Mouse (Mus musculus): ENCODE measurements at regions not wholly inside any gene's neighbourhood (a gene's known extent, or its start where the extent isn't known, plus 50 kb on each side); places are given as distances from the start of the nearest gene placed in this dataset.

DNA sequence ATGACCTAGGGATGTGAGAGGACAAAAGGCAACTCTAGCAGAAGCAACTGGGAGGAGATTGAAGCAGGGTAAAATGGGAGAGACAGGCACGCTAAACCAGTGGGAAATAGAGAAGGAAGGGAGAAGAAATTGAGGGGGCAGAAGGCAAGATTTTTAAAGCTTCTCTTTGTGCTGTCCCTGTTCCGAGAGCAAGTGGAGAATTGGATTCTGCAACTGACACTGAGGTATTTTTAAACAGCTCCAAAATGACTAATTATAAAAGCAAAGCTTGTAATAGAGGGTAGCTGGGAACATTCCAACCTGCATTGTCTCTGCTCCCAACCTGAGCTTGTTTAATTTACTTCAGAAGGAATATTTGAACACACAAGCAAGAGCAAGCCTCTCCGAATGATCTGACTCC, 460.7 kb upstream of the Mgmt start:
- no peak for DNase-seq (ENCODE audit: low spot score)

DNA sequence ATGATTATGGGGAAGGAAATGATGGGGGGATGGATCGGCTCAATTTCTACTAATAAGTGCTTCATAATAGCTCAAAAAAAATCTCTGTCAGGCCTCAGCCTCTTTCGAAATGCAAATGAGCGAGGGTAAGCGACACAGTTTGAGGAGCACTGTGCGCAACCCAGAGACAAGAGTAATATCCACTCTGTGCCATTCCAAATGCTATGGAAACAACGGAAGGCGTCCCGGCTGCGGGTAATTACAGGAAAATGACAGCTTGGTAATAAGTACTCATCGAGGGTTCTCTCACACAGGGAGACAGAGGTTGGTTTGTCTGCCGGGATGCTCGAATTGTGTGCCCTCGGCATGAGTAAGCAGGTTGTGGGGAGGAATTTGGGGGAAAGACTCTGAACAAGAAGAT, 459.9 kb upstream of the Mgmt start:
- DNase-seq (ENCODE audit: low spot score), result no peak

DNA sequence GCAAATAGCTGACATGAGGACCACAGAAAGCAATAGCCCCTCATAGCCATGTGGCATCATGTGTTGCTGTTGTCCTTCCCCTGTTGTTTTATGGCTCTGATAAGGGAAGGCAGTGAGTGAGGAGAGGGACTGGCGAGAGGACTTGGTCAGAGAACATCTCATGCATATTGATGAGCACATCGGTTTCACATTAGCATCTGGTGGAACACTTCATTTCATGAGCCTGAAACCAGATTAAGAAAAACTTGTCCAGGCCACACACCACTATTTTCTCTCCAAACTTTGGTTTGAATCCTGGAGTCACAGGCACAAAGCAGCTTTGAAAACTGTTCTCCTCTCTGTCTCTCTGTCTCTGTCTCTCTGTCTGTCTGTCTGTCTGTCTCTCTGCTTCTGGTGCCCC, 451.0 kb upstream of the Mgmt start:
- no peak for DNase-seq (ENCODE audit: low spot score)

DNA sequence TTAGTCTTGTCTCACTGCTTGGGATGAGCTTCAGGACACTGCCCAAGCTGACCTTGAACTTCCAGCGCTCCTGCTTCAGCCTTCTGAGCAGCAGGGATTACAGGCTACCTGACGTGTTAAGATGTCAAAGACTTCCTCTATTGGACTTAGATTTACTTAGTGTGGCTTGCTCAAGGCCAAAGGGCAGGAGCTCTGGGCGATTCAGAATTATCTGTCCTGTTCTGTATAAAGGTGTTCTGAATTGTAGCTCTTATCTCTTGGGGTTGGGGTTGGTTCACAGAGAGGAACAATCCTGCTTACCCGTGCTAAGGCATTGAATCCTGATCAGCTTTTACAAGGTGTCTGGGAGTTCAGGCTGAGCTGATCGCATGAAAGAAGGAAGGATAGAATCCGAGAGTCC, 449.3 kb upstream of the Mgmt start:
- no peak for DNase-seq (ENCODE audit: low spot score)

DNA sequence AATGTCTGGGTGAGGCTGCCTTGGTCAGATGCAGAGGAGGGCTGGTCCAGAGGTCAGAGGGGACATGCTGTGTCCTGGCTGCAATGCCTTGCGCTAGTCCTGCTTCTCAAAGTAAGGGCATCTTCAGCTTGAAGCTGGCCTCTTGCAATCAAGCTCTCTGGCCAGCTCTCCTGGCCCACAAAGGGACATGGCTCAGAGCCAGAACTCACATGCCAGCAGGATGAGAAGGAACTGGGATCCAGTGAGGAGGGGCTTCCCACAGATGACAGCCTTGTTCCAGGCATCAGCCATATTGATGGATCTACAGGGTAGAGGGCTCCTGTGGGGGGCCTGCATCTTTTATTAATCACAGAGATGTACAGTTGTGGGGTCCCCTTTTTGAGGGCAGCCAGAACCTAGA, 445.1 kb upstream of the Mgmt start:
- DNase-seq (ENCODE audit: low spot score), result no peak

DNA sequence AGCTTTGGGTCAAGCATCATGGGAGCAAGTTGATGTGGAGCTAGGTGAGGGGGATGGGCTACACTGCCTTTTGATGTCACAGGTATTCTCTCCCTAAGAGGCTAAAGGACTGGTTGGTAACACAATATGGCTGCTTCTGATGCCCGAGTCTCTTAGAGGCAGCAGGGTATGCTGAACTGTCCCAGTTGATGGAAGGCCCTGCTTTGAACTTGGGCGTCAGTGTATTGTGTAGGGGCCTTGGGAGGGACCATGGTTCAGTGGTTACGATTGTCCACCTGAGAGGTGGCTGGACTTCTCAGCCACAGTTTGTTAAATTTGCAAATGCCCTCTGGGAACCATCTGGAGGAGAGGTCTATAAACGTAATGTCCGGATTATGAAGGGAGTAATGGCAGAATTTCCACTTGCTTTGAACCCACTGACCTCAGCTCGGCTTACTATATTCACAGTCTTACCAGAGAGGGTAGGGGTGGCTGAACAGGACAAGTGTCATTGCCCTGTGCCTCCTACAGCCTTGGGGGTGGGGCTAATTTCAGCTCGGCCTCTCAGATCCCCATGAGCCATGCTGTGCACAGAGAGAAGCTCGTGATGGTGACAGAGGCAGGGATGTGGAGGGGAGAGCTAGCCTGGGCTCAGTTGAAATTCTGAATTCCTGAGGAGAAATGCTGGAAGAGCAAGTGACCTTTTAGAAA, 442.6 kb upstream of the Mgmt start:
- no peak for DNase-seq (ENCODE audit: low spot score)

DNA sequence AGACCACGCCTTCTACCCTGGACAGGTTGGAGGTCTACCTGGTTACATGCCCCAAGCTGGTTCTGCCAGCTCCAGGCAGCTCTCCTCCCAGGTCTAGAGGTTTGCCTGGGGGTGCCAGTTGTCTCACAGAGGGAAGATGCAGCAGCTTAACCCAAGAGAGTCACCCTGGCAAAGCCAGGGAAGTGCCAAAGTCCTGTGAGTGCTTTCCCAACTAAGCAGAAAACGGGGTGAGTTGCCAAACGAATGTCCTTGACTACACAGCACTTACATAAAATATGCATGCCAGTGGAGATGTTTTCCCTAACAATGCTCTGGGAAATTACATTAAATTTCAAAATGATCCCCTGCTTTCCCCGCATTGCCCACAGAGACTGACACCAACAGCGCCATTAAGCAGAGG, 441.9 kb upstream of the Mgmt start:
- DNase-seq (ENCODE audit: low spot score), result no peak

DNA sequence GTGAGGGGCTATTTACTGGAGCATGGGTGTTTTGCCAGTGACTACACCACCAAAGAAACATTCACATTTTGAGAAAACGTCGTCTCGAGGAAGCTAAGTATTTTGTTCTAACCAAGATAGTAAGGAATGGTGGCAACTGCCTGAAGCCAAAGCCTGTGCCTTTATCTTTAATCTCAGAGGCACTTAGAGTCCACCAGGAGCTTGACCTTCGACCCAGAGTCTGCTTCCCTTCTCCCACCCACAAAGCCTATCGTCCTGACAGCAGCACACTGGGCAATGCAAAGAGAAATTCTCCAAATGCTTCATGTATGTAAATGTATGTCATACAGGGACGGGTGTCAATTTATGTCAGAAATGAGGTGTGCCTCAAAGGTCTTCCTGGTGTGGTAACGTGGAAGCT, 437.2 kb upstream of the Mgmt start:
- no peak for DNase-seq (ENCODE audit: low spot score)

DNA sequence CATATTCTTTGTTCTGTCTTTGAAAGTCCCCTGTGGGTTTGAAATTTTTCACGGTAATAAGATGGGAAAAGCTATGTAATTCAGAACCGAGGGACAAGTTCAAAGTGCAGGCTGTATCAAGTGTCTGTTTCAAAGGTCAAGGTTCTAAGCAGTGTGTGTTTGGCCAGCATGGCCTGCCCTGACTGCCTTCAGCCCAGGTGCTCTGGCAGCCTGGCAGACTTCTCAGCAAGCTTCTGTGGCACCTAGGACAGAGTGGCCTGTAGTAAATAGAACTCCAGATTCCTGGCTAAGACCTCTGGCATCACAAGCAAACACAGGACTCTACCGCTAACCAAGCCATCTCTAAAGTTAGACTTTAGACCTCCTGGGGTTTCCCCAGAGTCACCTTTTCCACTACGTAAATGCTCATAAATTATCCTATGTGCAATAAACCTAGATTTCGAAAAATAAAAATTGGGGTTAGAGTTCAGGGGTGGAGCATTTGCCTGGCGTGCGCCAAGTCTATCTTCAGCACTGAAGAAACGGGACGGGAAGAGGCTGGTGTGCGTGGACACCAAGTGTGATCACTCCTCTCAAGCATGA, 436.5 kb upstream of the Mgmt start:
- DNase-seq (ENCODE audit: low spot score), result no peak

DNA sequence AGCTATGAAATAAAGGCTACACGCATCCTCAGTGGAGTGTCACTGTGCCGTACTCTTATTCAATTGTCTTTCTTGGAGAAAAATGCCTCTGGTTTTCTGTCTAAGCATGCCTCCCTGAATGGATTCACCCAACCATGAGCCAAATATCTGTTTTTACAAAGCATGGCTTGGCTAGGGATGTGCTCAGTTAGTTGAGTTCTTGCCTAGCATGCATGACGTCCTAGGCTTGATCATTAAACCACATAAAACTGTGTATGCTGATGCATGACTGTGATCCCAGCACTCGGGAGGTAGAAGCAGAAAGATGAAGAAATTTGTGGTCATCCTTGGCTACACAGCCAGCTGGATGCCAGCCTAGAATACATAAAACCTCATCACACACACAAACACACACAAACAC, 417.3 kb upstream of the Mgmt start:
- no peak for DNase-seq (ENCODE audit: low spot score)

DNA sequence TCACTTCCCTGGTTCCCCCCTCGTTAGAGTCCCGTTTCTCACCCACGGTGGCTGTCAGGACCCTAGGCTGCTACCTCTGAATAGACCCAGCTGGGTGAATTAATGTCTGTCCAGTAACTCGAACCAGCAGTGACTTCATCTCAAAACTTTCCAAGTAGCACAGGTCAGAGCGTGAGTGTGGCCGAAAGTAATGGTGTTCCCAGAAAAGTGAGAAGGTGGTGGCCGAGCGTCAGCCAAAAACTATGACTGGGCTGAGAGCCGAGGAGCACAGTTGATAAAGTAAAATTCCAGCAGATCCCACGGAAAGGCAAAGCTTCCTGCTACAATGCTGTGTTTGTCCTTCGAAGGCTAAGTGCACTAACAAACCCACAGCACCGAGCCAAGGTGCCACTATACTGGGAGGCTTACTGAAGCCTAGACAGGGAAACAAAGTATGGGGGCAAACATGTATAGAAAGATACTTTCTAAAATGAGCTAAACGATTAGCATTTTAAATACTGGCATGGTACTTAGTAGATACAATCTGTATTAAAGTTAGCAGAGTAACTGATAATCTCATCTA, 413.7 kb upstream of the Mgmt start:
- DNase-seq (ENCODE audit: low spot score), result no peak

DNA sequence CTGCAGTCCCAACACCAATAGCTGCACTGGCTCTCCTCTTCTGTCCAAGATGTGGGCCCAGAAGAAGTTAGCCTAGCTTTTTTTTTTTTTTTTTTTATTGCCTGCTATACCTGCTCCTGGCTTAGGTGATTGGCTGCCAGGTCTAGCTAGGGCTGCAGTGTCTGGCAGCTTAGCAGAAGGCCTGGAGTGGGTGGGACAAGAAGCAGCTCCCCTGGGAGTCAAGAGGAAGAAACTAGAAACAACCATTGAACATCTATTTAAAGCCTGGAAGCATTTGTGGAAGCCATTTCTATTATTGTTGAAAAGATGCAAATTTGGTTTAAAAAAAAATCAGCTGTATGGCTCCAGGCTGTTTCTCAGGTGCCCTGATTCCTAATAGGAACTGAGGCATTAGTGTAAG, 411.2 kb upstream of the Mgmt start:
- DNase-seq (ENCODE audit: low spot score), result no peak

DNA sequence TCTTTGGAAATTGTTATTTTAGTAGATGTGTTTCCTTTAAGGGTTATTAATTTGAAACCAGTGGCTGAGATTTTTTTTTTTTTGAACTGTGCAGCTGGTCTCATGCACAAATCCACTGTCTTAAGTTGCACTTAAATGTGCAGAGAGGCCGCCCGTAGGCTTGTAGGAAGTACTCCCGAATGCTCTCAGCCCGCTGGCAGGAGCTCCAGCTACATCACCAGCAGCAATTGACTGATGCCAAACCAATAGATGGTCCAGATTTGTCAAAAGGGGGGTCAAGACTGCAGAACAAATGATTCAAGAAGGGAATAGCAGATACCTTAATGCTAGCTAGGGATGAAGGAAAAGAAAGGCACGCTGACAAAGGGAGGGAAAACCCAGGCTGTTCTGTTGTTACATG, 406.9 kb upstream of the Mgmt start:
- DNase-seq (ENCODE audit: low spot score), result no peak

DNA sequence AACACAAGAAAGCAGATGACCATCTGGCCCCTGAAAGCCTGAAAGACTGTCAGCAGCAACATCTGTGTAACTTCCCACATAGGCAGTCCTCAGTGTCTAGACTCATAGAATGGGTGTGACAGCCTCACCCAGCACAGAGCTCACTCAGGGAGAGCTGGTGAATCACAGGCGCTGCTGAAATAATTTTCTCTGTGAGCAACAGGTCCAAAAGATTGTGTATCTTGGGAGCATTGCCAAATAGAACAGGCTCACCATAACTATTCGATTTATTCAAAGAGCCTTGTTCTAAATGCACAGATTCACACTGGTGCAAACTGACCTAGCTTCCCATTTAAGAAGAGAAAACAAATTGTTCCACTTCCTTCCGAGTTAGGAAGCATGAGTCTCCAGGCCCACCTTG, 399.6 kb upstream of the Mgmt start:
- DNase-seq (ENCODE audit: low spot score), result no peak

DNA sequence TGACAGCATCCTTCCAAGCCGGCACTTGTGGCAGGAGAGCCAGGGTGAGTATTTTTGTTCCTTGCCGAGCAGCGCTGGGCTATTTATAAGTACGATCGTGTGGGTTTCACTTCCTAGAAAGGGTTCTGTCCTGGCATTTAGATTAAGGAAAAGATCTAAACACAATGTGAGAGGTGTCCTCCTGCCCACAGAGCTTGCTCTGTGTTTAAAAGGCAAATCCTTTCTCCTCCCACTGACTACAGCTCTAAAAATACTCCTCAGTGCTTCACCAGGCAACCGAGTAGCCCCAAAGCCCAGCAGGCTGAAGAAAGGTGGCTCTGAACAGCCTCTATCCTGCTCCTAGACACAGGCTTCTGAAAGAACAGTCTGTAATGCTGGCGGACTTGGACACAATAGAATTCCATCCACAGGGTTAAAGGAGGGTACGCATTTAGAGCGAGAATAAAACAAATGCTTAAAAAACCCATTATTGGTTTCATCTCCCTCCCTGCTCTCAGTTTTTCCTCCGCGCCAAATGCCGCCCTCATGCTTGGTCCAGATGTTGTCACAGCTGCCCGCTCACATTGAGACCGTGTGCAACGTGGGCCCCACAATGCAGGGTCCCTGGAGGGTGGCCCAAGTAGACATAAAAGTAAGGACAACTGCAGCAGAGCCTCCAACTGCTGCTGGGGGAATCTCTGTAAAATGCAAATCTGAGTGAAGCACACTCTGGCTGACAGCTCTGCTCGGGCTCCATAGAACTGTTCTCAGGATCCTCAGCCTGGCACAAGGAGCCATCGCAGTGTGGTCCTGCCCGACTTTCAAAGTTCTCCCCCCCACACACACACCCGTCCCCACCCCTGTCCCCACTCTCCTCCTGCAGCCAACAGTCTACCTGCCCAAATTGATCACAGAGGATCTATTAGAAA, 397.8 kb upstream of the Mgmt start:
- no peak for DNase-seq (ENCODE audit: low spot score)

DNA sequence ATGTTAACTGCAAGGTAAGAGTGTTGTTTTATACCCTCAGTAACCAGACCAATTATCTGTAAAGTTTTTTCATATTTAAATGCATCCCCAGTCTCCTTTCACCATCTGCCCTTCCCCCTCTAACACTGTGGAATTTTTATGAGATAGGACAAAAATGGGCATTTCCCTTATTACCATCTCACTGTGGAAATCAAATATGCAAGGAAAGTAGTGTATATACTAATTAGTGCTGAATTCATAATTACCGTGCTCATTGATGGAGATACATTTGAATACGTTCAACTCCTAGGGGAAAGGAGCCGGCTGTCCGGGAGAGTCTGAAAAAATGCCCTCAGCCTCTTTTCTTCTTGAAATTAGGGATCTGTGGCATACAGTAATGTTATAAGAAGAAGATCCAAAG, 394.4 kb upstream of the Mgmt start:
- DNase-seq (ENCODE audit: low spot score), result no peak

DNA sequence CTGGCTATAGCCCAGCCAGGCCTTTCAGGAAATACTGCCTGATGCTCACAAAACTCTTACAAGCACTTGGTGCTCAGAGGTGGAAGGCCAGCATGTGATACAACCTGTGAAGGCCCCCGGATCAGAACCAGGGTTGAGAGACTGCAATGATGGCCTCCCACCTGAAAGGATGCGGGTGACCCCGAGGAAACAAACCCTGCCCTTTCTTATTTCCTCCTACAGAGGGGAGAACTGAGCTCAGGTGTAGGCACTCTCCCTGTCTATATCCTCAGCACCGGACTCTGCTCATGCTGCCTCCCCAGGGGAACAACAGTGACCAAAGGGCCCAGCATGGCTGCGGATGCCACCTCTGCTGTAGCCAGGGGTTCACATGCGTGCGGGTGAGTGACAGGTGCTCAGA, 393.3 kb upstream of the Mgmt start:
- no peak for DNase-seq (ENCODE audit: low spot score)

DNA sequence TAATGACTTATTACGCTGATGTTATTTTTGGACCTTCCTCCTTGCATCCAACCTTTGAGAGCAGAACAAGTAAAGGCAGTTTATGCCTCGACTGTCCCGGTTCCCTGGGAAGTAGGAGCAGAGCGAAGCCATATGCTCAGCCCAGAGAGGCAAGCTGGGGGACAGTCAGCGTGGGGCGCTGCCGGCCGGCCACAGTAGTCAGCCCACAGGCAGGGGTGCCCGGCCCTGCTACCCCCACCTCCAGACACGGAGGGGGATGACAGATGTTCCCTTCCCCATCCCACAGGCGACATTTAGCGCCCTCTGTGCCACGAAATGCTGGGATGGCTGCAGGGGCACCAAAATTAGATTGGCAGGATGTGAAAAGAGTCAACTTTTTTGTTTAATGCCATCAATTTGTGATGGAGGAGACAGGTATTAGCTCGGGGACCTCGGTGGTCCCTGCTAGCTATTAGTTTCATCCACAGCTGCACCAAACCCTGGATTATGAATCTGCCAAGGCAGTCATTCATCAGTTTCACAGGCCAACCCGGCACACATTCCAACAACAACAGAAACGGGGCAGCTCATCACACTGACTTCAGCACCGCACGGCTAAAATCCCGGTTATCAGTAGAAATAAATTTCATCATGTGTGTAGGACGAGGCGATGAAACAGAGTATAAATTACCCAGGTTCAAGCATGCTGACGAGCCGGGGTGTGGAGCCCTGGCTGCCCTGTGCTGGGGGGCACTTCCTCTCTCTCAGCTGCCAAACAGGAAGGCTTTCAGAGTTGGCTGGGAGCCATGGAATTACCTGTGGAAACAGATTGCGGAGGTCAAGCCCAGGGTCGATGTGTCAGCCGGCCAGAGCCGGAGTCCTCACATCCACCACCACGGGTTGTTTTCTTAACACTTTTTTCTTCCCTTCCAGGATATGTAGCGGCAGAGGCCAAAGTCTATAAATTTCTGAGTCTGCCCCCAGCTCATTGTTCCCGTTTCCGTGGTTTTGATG, 392.3 kb upstream of the Mgmt start:
- no peak for DNase-seq (ENCODE audit: low spot score)

DNA sequence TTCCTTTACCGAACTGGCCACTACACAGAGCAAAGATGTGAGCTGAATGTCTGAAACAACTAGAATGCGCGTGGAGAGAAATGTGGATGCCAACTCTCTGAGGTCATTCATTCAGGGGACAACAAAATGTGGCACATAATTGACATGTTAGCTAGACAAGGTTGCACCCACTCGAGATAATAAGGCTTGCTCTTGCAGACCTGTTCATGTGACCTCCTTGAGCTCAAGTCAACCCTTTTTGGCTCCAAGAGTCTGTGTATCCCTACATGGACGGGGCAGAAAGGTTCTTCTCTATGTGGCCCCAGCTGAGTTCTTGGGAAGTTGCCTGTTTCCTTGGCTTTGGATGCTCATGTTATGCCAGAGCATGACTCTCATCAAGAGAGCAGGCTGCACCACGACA, 383.0 kb upstream of the Mgmt start:
- DNase-seq (ENCODE audit: low spot score), result no peak

DNA sequence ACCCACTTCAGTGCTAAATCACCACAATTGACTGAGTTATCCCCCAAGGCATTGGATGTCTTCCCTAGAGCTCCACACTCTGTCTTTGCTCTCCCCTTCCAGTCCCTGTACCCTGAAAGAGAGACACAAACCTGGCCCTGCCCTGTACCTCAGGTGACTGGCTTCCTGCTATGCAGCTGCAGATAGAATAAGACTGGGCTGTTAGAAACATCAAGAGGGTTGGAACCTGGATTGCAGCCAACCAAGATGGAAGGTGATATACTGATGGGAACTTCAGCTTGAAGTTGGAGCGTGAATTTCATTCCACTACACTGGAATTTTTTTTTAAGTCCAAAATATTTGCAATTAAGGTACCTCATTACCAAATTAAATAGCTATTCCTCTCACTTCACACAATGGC, 379.0 kb upstream of the Mgmt start:
- no peak for DNase-seq (ENCODE audit: low spot score)

DNA sequence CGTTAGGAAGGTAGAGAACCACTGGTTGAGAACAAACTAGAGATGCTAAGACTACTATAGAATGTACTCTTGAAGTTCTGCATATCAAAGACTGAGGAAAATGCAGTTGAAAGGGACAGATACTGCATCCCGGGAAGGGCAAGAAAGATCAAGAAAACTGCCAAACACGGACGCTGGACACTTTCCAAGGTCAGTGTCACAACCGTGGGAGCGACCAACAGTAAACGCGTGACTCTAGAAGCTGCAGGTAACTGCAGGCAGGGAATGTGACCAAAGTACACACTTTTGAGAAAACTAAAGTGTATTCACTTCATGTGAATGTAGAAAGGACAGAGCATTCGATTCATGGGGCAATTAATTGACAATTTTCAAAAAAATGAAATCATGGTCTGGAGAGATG, 368.6 kb upstream of the Mgmt start:
- no peak for DNase-seq (ENCODE audit: low spot score)
